Mouse (Mus musculus): Measurements from ENCODE around the gene Phtf1. TPM values are rescaled to one million over a fixed set of nuclear protein-coding genes. Genes with fewer than 3 reads are reported as not detected.

Phtf1 gene
- 23.3 and 26.5 TPM in 2 replicates for polyA plus RNA-seq (2012; ENCODE audit: low replicate concordance)

GRCm38 (mm10) chr3:103967861-103968691 lies at the start of gene Phtf1:
Phtf1 (plus strand) TSS chr3:103968110.

Other genes with a start within 250 kb of the Phtf1 start
- 0.19 and 1.0 TPM in 2 replicates for gene Olfml3, start 230.1 kb upstream of the Phtf1 start, polyA plus RNA-seq (2012; ENCODE audit: low replicate concordance)
- not detected in 2 replicates for gene Gm10964, start 228.7 kb upstream of the Phtf1 start, polyA plus RNA-seq (2012; ENCODE audit: low replicate concordance)
- gene Hipk1, start 176.5 kb upstream of the Phtf1 start, polyA plus RNA-seq (2012; ENCODE audit: low replicate concordance): 67.1 and 72.3 TPM in 2 replicates
- 4.0 and 13.4 TPM in 2 replicates for gene Dclre1b, start 158.7 kb upstream of the Phtf1 start, polyA plus RNA-seq (2012; ENCODE audit: low replicate concordance)
- 1.3 and 2.4 TPM in 2 replicates for gene Ap4b1, start 158.6 kb upstream of the Phtf1 start, polyA plus RNA-seq (2012; ENCODE audit: low replicate concordance)
- 0.32 and 1.7 TPM in 2 replicates for gene Gm43064, start 158.5 kb upstream of the Phtf1 start, polyA plus RNA-seq (2012; ENCODE audit: low replicate concordance)
- gene Bcl2l15, start 135.5 kb upstream of the Phtf1 start, polyA plus RNA-seq (2012; ENCODE audit: low replicate concordance): 1.0 and 2.0 TPM in 2 replicates
- gene Ptpn22, start 108.3 kb upstream of the Phtf1 start, polyA plus RNA-seq (2012; ENCODE audit: low replicate concordance): 0.08 and 2.8 TPM in 2 replicates
- 16.1 and 30.5 TPM in 2 replicates for gene Rsbn1, start 54.0 kb upstream of the Phtf1 start, polyA plus RNA-seq (2012; ENCODE audit: low replicate concordance)

All from leukemia stem cell, adult 10-12 weeks (primary cell).